Mouse (Mus musculus) lung, embryonic 14.5 days (tissue): ENCODE measurements around the gene Mup21. TPM values are rescaled to one million over a fixed set of nuclear protein-coding genes. Genes with fewer than 3 reads are reported as not detected.
A peak's percentile ranks its signal among the peaks of the same experiment; 100 is the strongest.
"Not testable (repeated sequence)": the region's sequence is repeated elsewhere in the genome, so short reads cannot be mapped to it uniquely, and the experiment has no call there.

Experiments used
- ATAC-seq: fragments of 200-750 bp; cut with Nextera tagmentation; 2 replicates; pipeline ENCODE4 v1.8.0; 2017; ENCODE audit warnings: mild to moderate bottlenecking, moderate TSS enrichment, moderate library complexity; ENCODE audit not compliant: insufficient read depth
- DNase-seq: peaks from one replicate; pipeline ENCODE4 v3.0.0-alpha.2; 2015
- H3K27ac ChIP-seq: fragments of 300-500 bp; sonication (generic); 2 replicates; pipeline ENCODE4 v1.5.1; 2014; ENCODE audit warnings: low read depth, mild to moderate bottlenecking, moderate library complexity
- H3K27me3 ChIP-seq: fragments of 300-500 bp; sonication (generic); 2 replicates; pipeline ENCODE4 v1.6.1; 2014; ENCODE audit warnings: low read length, control low read depth; ENCODE audit not compliant: insufficient read depth
- H3K36me3 ChIP-seq: fragments of 300-500 bp; sonication (generic); 2 replicates; pipeline ENCODE4 v1.6.1; 2014; ENCODE audit warnings: control low read depth; ENCODE audit not compliant: insufficient read depth
- H3K4me1 ChIP-seq: fragments of 300-500 bp; sonication (generic); 2 replicates; pipeline ENCODE4 v1.6.1; 2014; ENCODE audit warnings: antibody characterized with exemption, control low read depth; ENCODE audit not compliant: insufficient read depth
- H3K4me2 ChIP-seq: fragments of 300-500 bp; sonication (generic); 2 replicates; pipeline ENCODE4 v1.6.1; 2014; ENCODE audit warnings: mild to moderate bottlenecking
- H3K4me3 ChIP-seq: fragments of 300-500 bp; sonication (generic); 2 replicates; pipeline ENCODE4 v1.5.1; 2014; ENCODE audit warnings: low read depth, low read length
- H3K9ac ChIP-seq: fragments of 300-500 bp; sonication (generic); 2 replicates; pipeline ENCODE4 v1.6.1; 2014
- H3K9me3 ChIP-seq: fragments of 300-500 bp; sonication (generic); 2 replicates; pipeline ENCODE4 v1.6.1; 2016; ENCODE audit warnings: low read depth, low read length, control low read depth
- CTCF ChIP-seq: IDR thresholded peaks from 2 replicates; pipeline ENCODE4 v1.5.1; 2016; ENCODE audit warnings: antibody characterized with exemption, low read depth
- WGBS: fragments of 180-500 bp; shearing (Covaris S2); extraction: QIAGEN DNeasy Blood & Tissue Kit; methylation state at CpG from one replicate; pipeline ENCODE4 v1.1.7; 2014; 5-methylcytosine and 5-hydroxymethylcytosine counted together
- polyA plus RNA-seq: library from polyadenylated mRNA; unstranded; fragments of >200 nt; fragmentation: Nextera tagmentation; extraction: Ambion mirVana; gene quantifications from 2 replicates; pipeline ENCODE4 v1.2.1, GENCODE M21; 2014

The Mup21 gene
- polyA plus RNA-seq = not detected in 2 replicates

DNA sequence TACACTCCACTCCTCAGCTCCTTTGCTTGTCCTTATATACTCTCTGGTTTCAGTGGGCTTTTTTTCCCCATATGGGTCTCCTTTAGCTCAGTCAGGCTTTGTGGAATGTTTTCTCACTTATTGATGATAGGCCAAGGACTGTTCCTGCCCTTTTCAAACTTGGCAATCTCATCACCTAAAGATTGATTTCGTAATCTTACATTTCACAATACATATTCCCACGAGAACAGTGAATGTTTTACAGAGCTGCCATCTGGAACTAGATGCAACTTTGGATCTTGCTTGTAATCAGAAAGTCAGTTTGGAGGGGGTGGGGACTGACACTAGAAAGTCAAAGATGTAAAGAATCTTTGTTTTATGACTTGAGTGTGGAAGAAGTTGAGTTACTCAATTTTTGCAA, at the start of gene Mup21:
Gene Mup21 (minus strand): TSS at position 53 of the 400 bp plus-strand sequence.
- no peak for TF ChIP-seq CTCF
- Histone ChIP-seq H3K9me3 (no peaks in the 10 kb centered on the region), H3K4me2 (no peak within 1 kb of the TSS), H3K9ac (no peak within 1 kb of the TSS), H3K27ac (no peak within 1 kb of the TSS), H3K4me3 (no peak within 1 kb of the TSS), H3K36me3 (no peaks in the 10 kb centered on the region), H3K4me1 (no peaks in the 10 kb centered on the region), H3K27me3 (no peaks in the 10 kb centered on the region)
- DNase-seq = no peak
- WGBS = 69% methylated on average over 2 of the region's 2 CpGs
- ATAC-seq = no peak

DNA sequence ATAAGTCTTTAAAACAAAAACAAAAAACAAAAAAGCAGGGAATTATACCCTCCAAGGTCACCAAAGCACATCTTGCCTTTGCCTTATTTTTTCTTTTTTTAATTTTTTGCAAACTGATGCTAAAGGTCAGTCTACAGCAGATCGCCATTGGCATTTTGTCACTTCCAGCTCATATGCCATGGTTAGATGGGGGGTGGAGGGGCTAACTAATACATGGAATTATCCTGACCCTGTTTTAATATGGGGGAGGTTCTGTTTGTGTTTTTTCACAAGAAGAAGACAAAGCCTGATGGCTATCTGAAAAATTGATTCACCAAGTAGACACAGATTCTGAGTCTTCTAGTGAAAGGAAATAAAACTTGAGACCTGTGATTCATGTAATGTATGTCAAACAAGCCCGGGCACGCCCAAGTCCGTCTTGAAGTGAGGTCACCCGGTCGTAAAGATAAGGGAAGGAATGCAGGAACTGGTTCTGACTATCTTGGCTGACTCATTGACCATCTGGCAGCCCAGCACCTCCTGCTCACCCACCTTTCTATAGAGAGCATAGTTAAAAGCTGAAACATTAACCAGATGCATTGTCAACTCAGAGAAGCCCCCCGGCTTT, 49.4 kb upstream of the Mup21 start:
- Histone ChIP-seq H3K27ac (no peak overlapping the region), H3K4me1 (no peaks in the 10 kb centered on the region), H3K4me3 (no peak overlapping the region), H3K27me3 (no peaks in the 10 kb centered on the region), H3K4me2 (no peak overlapping the region), H3K9ac (no peak overlapping the region), H3K9me3 (no peaks in the 10 kb centered on the region), H3K36me3 (peaks cover 75% of the 10 kb centered on the region)
- no peak for DNase-seq
- no peak for ATAC-seq
- no peak for TF ChIP-seq CTCF
- WGBS = 69% methylated on average over 7 of the region's 7 CpGs

DNA sequence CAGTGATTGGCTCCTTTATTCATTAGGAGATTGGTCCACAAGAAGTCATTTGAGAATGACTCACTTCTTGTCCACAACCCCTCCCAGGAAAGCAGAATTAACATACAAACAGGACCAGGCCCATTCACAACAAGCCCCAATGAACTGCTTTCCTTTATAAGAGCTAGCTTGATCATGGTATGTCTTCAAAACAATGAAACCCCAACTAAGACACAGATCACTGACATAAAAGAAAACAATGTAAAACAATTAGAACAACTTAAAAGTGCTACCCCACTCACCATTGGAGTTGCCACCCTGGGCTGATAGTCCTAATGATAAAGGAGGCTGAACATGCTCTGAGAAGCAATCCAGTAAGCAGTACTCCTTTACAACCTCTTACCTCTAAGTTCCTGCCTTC, 38.1 kb upstream of the Mup21 start:
- TF ChIP-seq CTCF = no peak
- ATAC-seq (no peak), DNase-seq (no peak)
- Histone ChIP-seq H3K27me3 (no peaks in the 10 kb centered on the region), H3K36me3 (peaks cover 49% of the 10 kb centered on the region), H3K9me3 (peaks cover 55% of the 10 kb centered on the region), H3K4me3 (no peak overlapping the region), H3K9ac (no peak overlapping the region), H3K4me1 (no peaks in the 10 kb centered on the region), H3K27ac (no peak overlapping the region), H3K4me2 (no peak overlapping the region)

DNA sequence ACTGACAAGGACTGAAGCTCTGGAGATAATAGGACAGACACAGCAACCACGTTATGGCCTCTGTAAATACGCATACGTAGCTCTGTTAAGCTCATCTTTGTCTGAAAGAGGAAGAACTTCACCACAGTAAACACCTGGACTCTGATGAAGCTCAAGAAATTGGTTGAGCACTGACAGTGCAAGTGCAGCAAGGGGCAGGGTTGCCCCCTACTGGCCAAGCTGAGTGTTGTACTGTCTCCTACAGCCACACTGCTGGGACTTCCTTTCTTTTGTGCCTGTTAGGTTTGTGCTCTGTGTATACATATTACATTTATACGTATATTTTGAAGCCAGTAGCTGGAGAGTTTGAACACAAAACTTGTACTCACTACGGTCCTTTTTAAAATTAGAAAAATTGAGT, 26.6 kb upstream of the Mup21 start:
- Histone ChIP-seq H3K4me2 (no peak overlapping the region), H3K27ac (no peak overlapping the region), H3K9ac (no peak overlapping the region), H3K4me1 (no peaks in the 10 kb centered on the region), H3K4me3 (no peak overlapping the region), H3K36me3 (no peaks in the 10 kb centered on the region), H3K27me3 (no peaks in the 10 kb centered on the region), H3K9me3 (no peaks in the 10 kb centered on the region)
- DNase-seq (peak; percentile 37), ATAC-seq (no peak)
- peak; percentile 70 for TF ChIP-seq CTCF
- 38% methylated on average over 5 of the region's 5 CpGs for WGBS

DNA sequence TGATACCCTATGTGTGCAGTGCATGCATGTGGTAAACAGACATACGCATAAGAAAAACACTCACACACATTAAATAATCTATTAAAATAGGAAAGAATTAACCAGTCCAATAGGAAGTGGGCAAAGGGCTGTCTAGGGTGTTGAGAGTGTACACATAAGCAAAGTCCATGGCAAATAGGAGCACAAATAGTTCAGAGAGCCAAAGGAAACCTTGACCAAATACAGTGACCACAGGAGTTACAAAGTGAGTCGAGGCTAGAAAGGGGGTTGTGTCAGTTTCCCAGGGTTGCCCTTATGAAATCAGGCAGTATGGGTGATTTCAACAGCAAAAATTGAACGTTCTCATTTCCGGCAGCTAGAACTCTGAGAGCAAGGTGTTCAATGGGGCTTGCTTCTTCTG, 23.8 kb upstream of the Mup21 start:
- Histone ChIP-seq H3K4me2 (no peak overlapping the region), H3K4me3 (no peak overlapping the region), H3K27ac (no peak overlapping the region), H3K4me1 (no peaks in the 10 kb centered on the region), H3K9me3 (no peaks in the 10 kb centered on the region), H3K9ac (no peak overlapping the region), H3K36me3 (no peaks in the 10 kb centered on the region), H3K27me3 (no peaks in the 10 kb centered on the region)
- DNase-seq (no peak), ATAC-seq (no peak)
- WGBS = 76% methylated on average over 4 of the region's 4 CpGs
- TF ChIP-seq CTCF = no peak

DNA sequence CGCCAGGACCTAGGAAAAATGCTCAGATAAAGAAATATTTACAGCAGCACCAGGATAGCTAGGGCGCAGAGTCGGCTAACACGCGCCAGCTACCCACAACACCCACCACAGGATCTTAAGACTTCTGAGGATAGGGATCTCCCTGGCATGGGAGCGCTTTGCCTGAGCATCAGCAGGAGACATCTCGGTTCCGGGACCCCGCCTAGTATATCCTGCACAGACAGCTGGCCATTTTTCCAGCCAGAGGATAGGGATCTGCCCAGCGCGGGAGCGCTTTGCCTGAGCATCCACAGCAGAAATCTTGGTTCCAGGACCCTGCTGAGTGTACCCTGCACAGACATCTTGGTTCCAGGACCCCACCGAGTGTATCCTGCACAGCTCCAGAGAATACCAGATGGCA, 17.0 kb upstream of the Mup21 start:
- not testable (repeated sequence) for H3K9me3 ChIP-seq, ATAC-seq, H3K4me3 ChIP-seq, H3K4me1 ChIP-seq, H3K9ac ChIP-seq, H3K27me3 ChIP-seq, H3K4me2 ChIP-seq, H3K36me3 ChIP-seq, H3K27ac ChIP-seq, DNase-seq
- 89% methylated on average over 13 of the region's 13 CpGs for WGBS

DNA sequence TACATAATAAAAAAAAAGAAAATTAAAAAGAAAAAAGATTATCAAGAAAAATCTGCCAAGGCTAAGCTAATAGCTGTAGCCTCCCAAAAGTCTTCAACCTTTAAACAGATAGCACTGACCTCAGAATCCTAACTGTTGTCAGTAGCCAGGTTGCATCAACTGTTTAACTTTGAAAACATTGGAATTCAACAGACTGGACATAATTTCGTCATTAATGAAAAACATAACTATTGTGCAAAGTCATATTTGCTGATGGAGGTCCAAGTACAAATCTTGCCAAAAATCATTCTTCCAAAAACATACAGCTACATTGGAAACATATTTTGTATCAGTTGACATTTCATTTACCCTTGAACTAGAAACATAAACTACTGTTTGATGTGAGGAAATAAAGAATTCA, 7.7 kb upstream of the Mup21 start:
- H3K27ac ChIP-seq = no peak overlapping the region
- no peak for ATAC-seq
- 77% methylated on average over 1 of the region's 1 CpGs for WGBS
- H3K27me3 ChIP-seq = no peaks in the 10 kb centered on the region
- no peaks in the 10 kb centered on the region for H3K9me3 ChIP-seq
- no peaks in the 10 kb centered on the region for H3K36me3 ChIP-seq
- H3K4me3 ChIP-seq = no peak overlapping the region
- H3K4me1 ChIP-seq = no peaks in the 10 kb centered on the region
- no peak for TF ChIP-seq CTCF
- DNase-seq = no peak
- no peak overlapping the region for H3K4me2 ChIP-seq
- no peak overlapping the region for H3K9ac ChIP-seq

DNA sequence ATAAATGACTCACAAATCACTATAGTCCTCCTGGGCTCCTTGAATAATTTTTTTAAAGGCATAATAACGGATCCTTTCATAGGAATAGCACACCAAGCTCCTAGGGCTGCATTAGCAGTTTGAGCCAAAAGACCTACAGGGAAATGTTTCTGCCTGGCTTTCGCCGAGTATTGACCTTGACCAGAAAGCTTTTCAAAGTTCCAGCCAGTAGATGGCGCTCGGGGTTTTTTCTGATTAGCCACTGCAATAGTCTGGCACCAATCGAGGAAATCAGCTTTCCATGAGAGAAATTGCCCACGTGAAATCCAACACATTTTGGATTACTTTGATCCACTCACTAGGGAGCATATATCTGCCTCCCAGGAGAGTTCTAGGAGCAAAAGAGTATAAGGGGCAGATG, 17.0 kb downstream of the Mup21 start:
- no peaks in the 10 kb centered on the region for H3K4me1 ChIP-seq
- H3K36me3 ChIP-seq = no peaks in the 10 kb centered on the region
- peak; percentile 63 for DNase-seq
- H3K9ac ChIP-seq = no peak overlapping the region
- ATAC-seq = no peak
- no peak overlapping the region for H3K27ac ChIP-seq
- H3K4me3 ChIP-seq = no peak overlapping the region
- no peaks in the 10 kb centered on the region for H3K27me3 ChIP-seq
- H3K9me3 ChIP-seq = no peaks in the 10 kb centered on the region; the same call in 1 of the 2 replicates
- WGBS = 59% methylated on average over 7 of the region's 7 CpGs
- 0 out of 2 replicates have a peak, but pooled peaks have one; percentile 16 for TF ChIP-seq CTCF
- no peak overlapping the region for H3K4me2 ChIP-seq
